Comparison of ENCODE assay signal across 8 mouse cellular contexts in genomic region chr3:104992709-104993388, GRCm38 (mm10). TPM values are rescaled to one million over a fixed set of nuclear protein-coding genes. Genes with fewer than 3 reads are reported as not detected.
A peak's percentile ranks its signal among the peaks of the same experiment; 100 is the strongest.
DNase-seq lines count a peak whose midpoint lies in the region; ATAC-seq lines count a peak whose summit lies in the region.

No protein-coding gene starts in this region.

- DNase-seq in R1 (ENCODE audit: low read depth, low spot score) = peak; percentile 85
- peak; percentile 91 to 96 for DNase-seq in cerebellum, postnatal 25 days
- DNase-seq in frontal cortex, postnatal 25 days (ENCODE audit: low spot score in 2 of 2) = peak; percentile 89 to 93
- peak; percentile 90 for DNase-seq in layer of hippocampus, postnatal 14 days (ENCODE audit: low spot score in 2 of 2)
- DNase-seq in lung, postnatal 14 days = peak; percentile 98
- DNase-seq in ovary, postnatal 36 days (ENCODE audit: low spot score) = peak; percentile 89
- DNase-seq in thymus, postnatal 14 days = peak; percentile 89

- H3K9ac ChIP-seq in hindbrain, embryonic 13.5 days = no peak overlapping the region

- H3K27me3 ChIP-seq in hindbrain, embryonic 13.5 days = no peaks in the 10 kb centered on the region

- no peaks in the 10 kb centered on the region for H3K9me3 ChIP-seq in hindbrain, embryonic 13.5 days

- H3K4me3 ChIP-seq in hindbrain, embryonic 13.5 days = no peak overlapping the region

- peak overlapping the region; percentile 25 for H3K4me2 ChIP-seq in hindbrain, embryonic 13.5 days

- no peaks in the 10 kb centered on the region for H3K36me3 ChIP-seq in hindbrain, embryonic 13.5 days

- 14% methylated on average over 23 of the region's 23 CpGs for WGBS in hindbrain, embryonic 13.5 days

- ATAC-seq in hindbrain, embryonic 13.5 days (ENCODE audit: low FRiP score) = peak; percentile 81

- peaks cover 16% of the 10 kb centered on the region for H3K4me1 ChIP-seq in hindbrain, embryonic 13.5 days (replicated peaks)

- peak overlapping the region; percentile 1; the same call in 1 of the 2 replicates for H3K27ac ChIP-seq in hindbrain, embryonic 13.5 days

RNA-seq across cellular contexts. Expression of gene Wnt2b, which starts 31.1 kb away (rescaled TPM):
- 0.63 and 0.75 TPM in 2 replicates for polyA plus RNA-seq in hindbrain, embryonic 13.5 days (2015; fragmentation: Nextera tagmentation; extraction: Ambion mirVana)
- under 1 TPM; 0.85 to 0.91 TPM for total RNA-seq in layer of hippocampus, postnatal 14 days (2021)
